Mouse (Mus musculus) CH12.LX (cell line): ENCODE results near the gene Phpt1. TPM values are rescaled to one million over a fixed set of nuclear protein-coding genes. Genes with fewer than 3 reads are reported as not detected.

Experiments used
- DNase-seq: peaks from one replicate; pipeline ENCODE4 v3.0.0-alpha.2; 2013; ENCODE audit errors: extremely low read depth
- H3K27ac ChIP-seq: 2 replicates; pipeline ENCODE4 v1.5.1; 2012; ENCODE audit warnings: low read depth, mild to moderate bottlenecking, control low read depth, moderate library complexity; ENCODE audit not compliant: insufficient read depth
- H3K27me3 ChIP-seq: replicated peaks from 2 replicates; pipeline ENCODE3; 2012; ENCODE audit warnings: inconsistent platforms
- H3K36me3 ChIP-seq, 2 experiments: replicated peaks in 1 of 2; 2 replicates each; pipeline versions ENCODE3 to v1.6.1; 2012; ENCODE audit warnings: inconsistent platforms in 1 of 2, low read length in 1 of 2, mild to moderate bottlenecking in 1 of 2, mixed read lengths in 1 of 2, moderate library complexity in 1 of 2; ENCODE audit not compliant: control insufficient read depth in 1 of 2, insufficient read depth in 1 of 2
- H3K4me1 ChIP-seq, 2 experiments: 2 replicates each; pipeline ENCODE4 v1.6.1; 2012; ENCODE audit warnings: inconsistent platforms in 1 of 2, moderate library complexity in 1 of 2; ENCODE audit not compliant: insufficient read depth in 2 of 2, control insufficient read depth in 1 of 2
- H3K4me2 ChIP-seq: 2 replicates; pipeline ENCODE4 v1.6.1; 2012; ENCODE audit warnings: low read depth, mild to moderate bottlenecking, control low read depth; ENCODE audit not compliant: poor library complexity, insufficient read depth, severe bottlenecking
- H3K4me3 ChIP-seq, 3 experiments: fragments of 150-350 bp in 1 of 3; sonication (generic) in 1 of 3; replicated peaks in 1 of 3; 2 replicates each; pipeline versions ENCODE3 to v1.5.1; 2011 to 2012; ENCODE audit warnings: low read depth in 2 of 3, low read length in 2 of 3, mild to moderate bottlenecking in 2 of 3, moderate library complexity in 2 of 3, control low read depth in 1 of 3, improper control_type of control experiment in 1 of 3, inconsistent platforms in 1 of 3, mixed read lengths in 1 of 3; ENCODE audit not compliant: poor library complexity in 1 of 3
- H3K79me2 ChIP-seq: replicated peaks from 2 replicates; pipeline ENCODE4 v1.6.1; 2012; ENCODE audit warnings: mild to moderate bottlenecking, moderate library complexity; ENCODE audit not compliant: control insufficient read depth, poor library complexity, insufficient read depth, severe bottlenecking; ENCODE audit errors: extremely low read depth
- H3K9ac ChIP-seq: 2 replicates; pipeline ENCODE4 v1.6.1; 2012; ENCODE audit warnings: low read depth, mild to moderate bottlenecking, control low read depth, moderate library complexity; ENCODE audit not compliant: insufficient read depth
- H3K9me3 ChIP-seq: replicated peaks from 2 replicates; pipeline ENCODE3; 2012; ENCODE audit warnings: low read length, inconsistent platforms, mixed read lengths
- BHLHE40 ChIP-seq: IDR thresholded peaks from 2 replicates; pipeline ENCODE4 v1.6.1; 2011; ENCODE audit warnings: mild to moderate bottlenecking, low read depth, low read length, improper control_type of control experiment
- CHD2 ChIP-seq: IDR thresholded peaks from 2 replicates; pipeline ENCODE4 v1.6.1; 2011; ENCODE audit warnings: low read length, improper control_type of control experiment
- GABPA ChIP-seq: IDR thresholded peaks from 2 replicates; pipeline ENCODE4 v1.6.1; 2012; ENCODE audit warnings: low read depth, low read length, improper control_type of control experiment, inconsistent platforms; ENCODE audit not compliant: insufficient replicate concordance
- HCFC1 ChIP-seq: IDR thresholded peaks from 2 replicates; pipeline ENCODE4 v1.6.1; 2012; ENCODE audit warnings: low read depth, mild to moderate bottlenecking, inconsistent platforms, low read length, improper control_type of control experiment
- IRF4 ChIP-seq: IDR thresholded peaks from 2 replicates; pipeline ENCODE4 v1.6.1; 2014; ENCODE audit warnings: low read depth, mild to moderate bottlenecking, inconsistent platforms, low read length, improper control_type of control experiment
- JUND ChIP-seq: conservative IDR thresholded peaks from 2 replicates; pipeline ENCODE4 v1.6.1; 2011; ENCODE audit warnings: low read depth, low read length, improper control_type of control experiment
- KAT2A ChIP-seq: IDR thresholded peaks from 2 replicates; pipeline ENCODE4 v1.6.1; 2012; ENCODE audit warnings: low read length, improper control_type of control experiment, inconsistent platforms; ENCODE audit not compliant: insufficient replicate concordance
- MAZ ChIP-seq: IDR thresholded peaks from 2 replicates; pipeline ENCODE4 v1.6.1; 2012; ENCODE audit warnings: low read depth, mild to moderate bottlenecking, inconsistent platforms, low read length, improper control_type of control experiment, moderate library complexity
- MEF2A ChIP-seq: IDR thresholded peaks from 2 replicates; pipeline ENCODE4 v1.6.1; 2014; ENCODE audit warnings: low read depth, mild to moderate bottlenecking, inconsistent platforms, low read length, improper control_type of control experiment, borderline replicate concordance
- NRF1 ChIP-seq: IDR thresholded peaks from 2 replicates; pipeline ENCODE4 v1.6.1; 2014; ENCODE audit warnings: low read depth, mild to moderate bottlenecking, inconsistent platforms, low read length, improper control_type of control experiment, moderate library complexity
- POLR2A ChIP-seq: IDR thresholded peaks from 2 replicates; pipeline ENCODE4 v1.6.1; 2011; ENCODE audit warnings: low read depth, mild to moderate bottlenecking, improper control_type of control experiment, low read length
- RCOR1 ChIP-seq: conservative IDR thresholded peaks from 2 replicates; pipeline ENCODE4 v1.6.1; 2012; ENCODE audit warnings: low read depth, mild to moderate bottlenecking, inconsistent platforms, low read length, improper control_type of control experiment
- SMC3 ChIP-seq: IDR thresholded peaks from 2 replicates; pipeline ENCODE4 v1.6.1; 2011; ENCODE audit warnings: low read depth, low read length, improper control_type of control experiment
- USF2 ChIP-seq: conservative IDR thresholded peaks from 2 replicates; pipeline ENCODE4 v1.6.1; 2011; ENCODE audit warnings: low read depth, low read length, improper control_type of control experiment
- ZC3H11A ChIP-seq: IDR thresholded peaks from 2 replicates; pipeline ENCODE4 v1.6.1; 2012; ENCODE audit warnings: low read depth, mild to moderate bottlenecking, inconsistent platforms, low read length, improper control_type of control experiment
- ZKSCAN1 ChIP-seq: IDR thresholded peaks from 2 replicates; pipeline ENCODE4 v1.6.1; 2012; ENCODE audit warnings: low read depth, inconsistent platforms, low read length, improper control_type of control experiment, borderline replicate concordance
- ZNF384 ChIP-seq: IDR thresholded peaks from 2 replicates; pipeline ENCODE4 v1.6.1; 2012; ENCODE audit warnings: low read depth, low read length, improper control_type of control experiment, inconsistent platforms
- dilution Hi-C: fragments of 300-500 bp; cut with MboI; formaldehyde crosslinking; loops from 2 replicates; pipeline ENCODE4 v1.14.3; 2020; ENCODE audit warnings: low sequenced_read_pairs; ENCODE audit not compliant: extremely low pct_unique_long_range_greater_than_20kb, extremely low pct_ligation_motif_present
- in situ Hi-C: fragments of 300-500 bp; cut with MboI; formaldehyde crosslinking; loops from 3 replicates; pipeline ENCODE4 v1.14.3; 2019; ENCODE audit warnings: low sequenced_read_pairs, low pct_ligation_motif_present, low pct_unique_long_range_greater_than_20kb, mixed read lengths
- polyA plus RNA-seq: library from polyadenylated mRNA; unstranded; fragments of >175 nt; gene quantifications from 2 replicates; pipeline ENCODE4 v1.2.1, GENCODE M21; 2012; ENCODE audit warnings: low read depth; ENCODE audit not compliant: insufficient read length
- total RNA-seq, 2 experiments: library from RNA; depleted of rRNA; stranded (reverse); fragments of 300-350 nt in 1 of 2; fragments of >200 nt in 1 of 2; gene quantifications; 2 replicates each; pipeline ENCODE4 v1.2.3; 2012 to 2014

Phpt1 gene
- total and polyA plus RNA-seq, 3 experiments, result 37.9 to 66.9 (median 46.6) TPM

DNA sequence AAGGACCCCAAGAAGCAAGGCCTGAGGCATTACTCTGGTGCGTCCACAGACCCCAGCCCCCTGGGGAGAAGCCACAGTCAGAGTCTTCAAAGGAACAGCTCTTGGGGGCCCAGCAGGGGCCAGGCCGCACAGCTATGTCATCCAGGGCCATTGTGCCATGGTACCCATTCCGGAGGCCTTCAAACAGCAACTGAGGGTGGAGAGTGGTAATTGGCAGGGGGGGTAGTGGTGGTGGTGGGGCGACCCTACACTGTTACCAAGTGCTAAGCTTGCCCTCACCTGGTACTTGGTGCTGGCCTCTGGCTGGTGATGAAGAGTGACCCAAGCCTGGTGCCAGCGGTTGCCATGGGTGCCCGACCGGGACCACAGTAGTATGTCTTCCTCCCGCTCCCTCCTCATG, 9.3 kb downstream of the Phpt1 start:
- no peaks in the 10 kb centered on the region for H3K9me3 ChIP-seq
- H3K4me3 ChIP-seq, result no peak overlapping the region
- peaks cover 79 to 100% of the 10 kb centered on the region in 2 experiments for H3K36me3 ChIP-seq
- no peak overlapping the region for H3K27ac ChIP-seq
- no peak overlapping the region for H3K4me2 ChIP-seq
- H3K9ac ChIP-seq, result no peak overlapping the region
- dilution Hi-C loops (no loop called here), in situ Hi-C loops (no loop called here)
- H3K27me3 ChIP-seq, result no peaks in the 10 kb centered on the region
- H3K4me1 ChIP-seq, result no peaks in the 10 kb centered on the region; a peak in 1 of 4 replicates
- no peak for TF ChIP-seq ZNF384
- no peak for TF ChIP-seq HCFC1
- no peak for TF ChIP-seq SMC3
- no peak for TF ChIP-seq RCOR1
- no peak for TF ChIP-seq JUND
- TF ChIP-seq MAZ, result no peak
- no peak for TF ChIP-seq CHD2
- TF ChIP-seq GABPA, result no peak
- no peak for TF ChIP-seq IRF4
- TF ChIP-seq ZKSCAN1, result no peak
- TF ChIP-seq USF2, result no peak
- TF ChIP-seq MEF2A, result no peak
- no peak for TF ChIP-seq KAT2A
- DNase-seq, result no peak
- H3K79me2 ChIP-seq, result no peaks in the 10 kb centered on the region

DNA sequence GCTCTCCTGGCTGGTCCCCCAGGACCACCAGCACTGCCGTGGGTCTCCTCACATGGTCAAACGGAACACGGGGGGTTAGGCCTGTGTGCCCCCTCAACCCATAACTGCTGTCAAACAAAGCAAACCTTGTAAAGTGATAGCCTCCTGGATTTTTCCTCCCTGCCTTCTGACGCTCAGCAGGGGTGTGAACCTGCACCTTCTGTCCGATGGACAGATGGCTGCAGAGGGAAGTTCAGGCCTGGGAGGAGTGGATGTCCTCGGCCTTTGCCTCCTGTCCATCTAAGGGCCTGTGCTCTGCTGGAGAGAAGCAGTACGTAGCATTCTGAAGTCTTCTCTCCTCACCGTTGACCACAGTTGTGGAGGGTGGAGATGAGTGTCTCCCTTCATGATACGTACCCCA, 13.1 kb downstream of the Phpt1 start:
- no peak overlapping the region for H3K9ac ChIP-seq
- H3K9me3 ChIP-seq, result no peaks in the 10 kb centered on the region
- H3K27me3 ChIP-seq, result no peaks in the 10 kb centered on the region
- no peak for DNase-seq
- H3K79me2 ChIP-seq, result peaks cover 25% of the 10 kb centered on the region
- H3K27ac ChIP-seq, result no peak overlapping the region
- TF ChIP-seq ZC3H11A, result no peak
- TF ChIP-seq BHLHE40, result no peak
- no peak for TF ChIP-seq POLR2A
- TF ChIP-seq NRF1, result no peak
- no peak for TF ChIP-seq HCFC1
- TF ChIP-seq KAT2A, result no peak
- TF ChIP-seq IRF4, result no peak
- H3K36me3 ChIP-seq, result peaks cover 67 to 78% of the 10 kb centered on the region in 2 experiments
- H3K4me2 ChIP-seq, result no peak overlapping the region
- dilution Hi-C loops (no loop called here), in situ Hi-C loops (no loop called here)
- no peak overlapping the region for H3K4me3 ChIP-seq
- peaks cover 8 to 15% of the 10 kb centered on the region in 2 experiments for H3K4me1 ChIP-seq
